Mouse (Mus musculus) spleen, adult 2 months (tissue): ENCODE results near the gene E2f2.

ENCODE experiments used
- CTCF ChIP-seq: fragments of 200-500 bp; IDR thresholded peaks from 2 replicates; pipeline ENCODE4 v1.5.1; 2011; ENCODE audit warnings: mild to moderate bottlenecking, inconsistent platforms; ENCODE audit not compliant: insufficient read depth, insufficient read length, insufficient replicate concordance; ENCODE audit errors: extremely low read depth
- POLR2A ChIP-seq: fragments of 200-500 bp; IDR thresholded peaks from 2 replicates; pipeline ENCODE4 v1.6.1; 2011; ENCODE audit warnings: low read depth, low read length, inconsistent platforms

DNA sequence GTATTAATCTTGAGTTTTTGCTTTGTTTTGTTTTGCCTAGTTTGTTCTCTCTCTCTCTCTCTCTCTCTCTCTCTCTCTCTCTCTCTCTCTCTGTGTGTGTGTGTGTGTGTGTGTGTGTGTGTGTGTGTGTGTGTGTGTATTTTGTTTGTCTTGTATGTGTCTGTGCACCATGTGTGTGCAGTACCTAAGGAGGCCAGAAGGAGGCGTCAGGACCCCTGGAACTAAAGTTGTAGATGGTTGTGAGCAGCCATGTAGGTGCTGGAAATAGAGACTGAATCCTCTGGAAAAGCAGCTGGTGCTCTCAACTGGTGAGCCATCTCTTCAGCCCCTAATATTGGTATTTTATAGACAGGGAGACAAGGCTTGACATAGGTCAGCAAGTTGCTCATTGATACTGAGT, 42.4 kb upstream of the E2f2 start:
- TF ChIP-seq CTCF: no peak
- no peak for TF ChIP-seq POLR2A
